Mouse (Mus musculus): ENCODE data around the gene Csf2rb. TPM values are rescaled to one million over a fixed set of nuclear protein-coding genes. Genes with fewer than 3 reads are reported as not detected.
"Not testable (repeated sequence)": the region's sequence is repeated elsewhere in the genome, so short reads cannot be mapped to it uniquely, and the experiment has no call there.

The Csf2rb gene
- total and polyA plus RNA-seq, 2 experiments from 2014 or later = 0.75 to 1.3 TPM

DNA sequence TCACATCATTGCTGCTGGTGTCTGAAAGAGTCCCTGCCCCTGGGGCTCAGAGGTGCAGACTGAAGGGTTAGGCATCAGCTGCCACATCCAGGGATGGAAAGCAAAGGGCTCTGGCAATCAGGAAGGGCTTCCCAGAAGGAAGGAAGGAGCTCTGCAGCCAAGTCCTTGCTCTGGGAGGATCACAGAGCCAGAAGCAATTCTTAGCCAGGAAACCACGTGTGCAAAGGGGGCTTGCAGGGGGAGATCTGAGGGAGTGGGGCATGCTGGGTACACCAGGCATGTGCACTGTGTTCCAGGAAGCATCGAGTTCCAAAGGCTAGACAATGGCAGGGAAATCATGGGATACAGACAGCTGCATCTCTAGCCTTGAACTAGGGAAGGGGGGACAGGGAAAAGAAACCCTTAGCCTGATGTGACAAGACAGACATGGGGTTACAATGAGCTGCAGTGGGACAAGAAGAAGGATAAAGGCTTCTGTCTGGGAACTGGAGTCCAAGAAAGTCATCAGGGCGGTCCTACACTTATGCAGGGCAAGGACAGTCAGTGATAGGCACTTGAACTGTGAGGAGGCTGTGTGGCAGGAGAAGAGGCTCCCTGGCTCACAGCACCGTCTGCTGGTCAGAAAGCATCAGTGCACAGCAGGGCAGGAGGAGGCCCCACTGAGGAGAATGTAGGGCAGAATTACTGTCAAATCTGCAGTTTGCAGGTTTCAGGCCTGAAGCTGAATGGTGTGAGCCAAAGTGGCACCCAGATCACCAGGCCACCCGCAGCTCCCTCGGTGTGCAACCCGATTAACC is 14.3 kb downstream of the Csf2rb start:
- not testable (repeated sequence) for H3K27ac ChIP-seq; H3K9ac ChIP-seq (replicated peaks; ENCODE audit: low read length)
- peak; percentile 83 for ATAC-seq

DNA sequence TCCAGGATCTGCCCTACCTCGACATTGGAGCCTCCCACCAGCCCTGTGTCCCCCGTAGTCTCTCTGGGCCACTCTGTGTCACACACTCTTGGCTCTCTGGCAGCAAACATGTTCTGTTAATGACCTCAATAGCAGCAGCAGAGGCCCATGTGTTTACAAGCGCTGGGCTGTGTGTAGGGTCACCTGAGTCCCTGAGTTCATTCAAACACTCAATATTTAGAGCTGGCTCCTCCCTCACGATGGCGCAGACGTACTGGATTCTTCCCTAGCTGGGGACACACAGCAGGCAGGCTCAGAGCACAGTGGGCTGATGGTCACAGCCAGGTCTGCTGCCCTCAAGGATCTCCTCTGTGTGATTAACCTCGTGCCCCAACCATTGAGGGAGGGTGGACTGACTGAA is 15.4 kb downstream of the Csf2rb start:
- not testable (repeated sequence) for H3K9me3 ChIP-seq (ENCODE audit: low read length); H3K36me3 ChIP-seq (ENCODE audit: insufficient read depth, low read length); H3K4me1 ChIP-seq (ENCODE audit: insufficient read depth, low read length); H3K4me2 ChIP-seq (ENCODE audit: low read depth, low read length); DNase-seq (ENCODE audit: low spot score); H3K4me3 ChIP-seq (ENCODE audit: low read length); ATAC-seq; H3K9ac ChIP-seq (replicated peaks; ENCODE audit: low read length); H3K27me3 ChIP-seq (ENCODE audit: insufficient read depth, low read length); H3K27ac ChIP-seq
- 64% methylated on average over 5 of the region's 7 CpGs for WGBS

More for the DNA sequence above, 14.3 kb downstream of the Csf2rb start:
- not testable (repeated sequence) for H3K4me2 ChIP-seq (ENCODE audit: low read depth, low read length); H3K4me1 ChIP-seq (ENCODE audit: insufficient read depth, low read length); H3K9me3 ChIP-seq (ENCODE audit: low read length); H3K36me3 ChIP-seq (ENCODE audit: insufficient read depth, low read length); H3K4me3 ChIP-seq (ENCODE audit: low read length); H3K27me3 ChIP-seq (ENCODE audit: insufficient read depth, low read length)
- 25% methylated on average over 7 of the region's 7 CpGs for WGBS
- peak; percentile 91 for TF ChIP-seq CTCF (IDR thresholded peaks at IDR 0.05; ENCODE audit: low read depth)
- peak; percentile 63 for DNase-seq (ENCODE audit: low spot score)

DNA sequence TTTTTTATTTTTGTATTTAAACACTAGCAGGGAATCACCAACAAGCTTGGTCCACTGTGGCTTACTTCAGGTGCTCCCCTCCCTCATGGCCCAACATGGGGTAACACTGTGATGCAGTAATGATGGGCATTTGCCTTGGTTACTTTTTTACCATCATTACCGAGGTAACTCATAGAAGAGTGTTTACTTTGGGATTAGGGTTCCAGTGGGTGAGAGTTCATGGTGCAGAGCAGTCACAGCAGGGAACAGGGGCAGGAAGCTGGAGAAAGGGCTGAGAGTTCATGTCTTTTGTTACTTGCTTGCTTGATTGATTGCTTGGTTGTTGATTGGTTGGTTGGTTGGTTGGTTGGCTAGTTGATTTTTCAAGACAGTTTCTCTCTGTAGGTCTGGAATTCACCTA is 18.1 kb downstream of the Csf2rb start:
- H3K9ac ChIP-seq (replicated peaks; ENCODE audit: low read length) = no peak overlapping the region
- no peak overlapping the region for H3K4me3 ChIP-seq (ENCODE audit: low read length)
- no peaks in the 10 kb centered on the region for H3K27me3 ChIP-seq (ENCODE audit: insufficient read depth, low read length)
- DNase-seq (ENCODE audit: low spot score) = no peak
- 20% methylated on average over 1 of the region's 1 CpGs for WGBS
- H3K4me1 ChIP-seq (ENCODE audit: insufficient read depth, low read length) = no peaks in the 10 kb centered on the region
- ATAC-seq = no peak
- no peak for TF ChIP-seq CTCF (IDR thresholded peaks at IDR 0.05; ENCODE audit: low read depth)
- H3K27ac ChIP-seq = no peak overlapping the region
- H3K36me3 ChIP-seq (ENCODE audit: insufficient read depth, low read length) = no peaks in the 10 kb centered on the region
- no peak overlapping the region for H3K4me2 ChIP-seq (ENCODE audit: low read depth, low read length)
- H3K9me3 ChIP-seq (ENCODE audit: low read length) = no peaks in the 10 kb centered on the region

DNA sequence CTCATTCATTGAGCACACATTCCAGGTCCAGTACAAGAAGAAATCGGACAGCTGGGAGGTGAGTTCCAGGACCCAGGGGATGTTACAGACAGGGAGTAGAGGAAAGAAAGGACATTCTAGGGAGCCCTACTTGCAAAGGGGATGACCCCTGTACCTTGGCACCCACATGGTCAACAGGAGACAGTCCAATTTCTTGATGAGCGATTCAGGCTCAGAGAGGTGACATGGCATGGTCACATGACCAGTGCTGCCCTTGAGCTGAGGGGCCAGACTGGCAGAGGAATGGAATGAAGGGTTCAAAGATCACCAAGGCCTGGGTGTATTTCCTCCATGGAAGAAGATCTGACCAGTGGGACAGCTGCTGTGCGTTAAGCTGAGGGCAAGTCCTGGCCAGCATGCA is 19.0 kb downstream of the Csf2rb start:
- 83% methylated on average over 3 of the region's 3 CpGs for WGBS
- no peak overlapping the region for H3K9ac ChIP-seq (replicated peaks; ENCODE audit: low read length)

DNA sequence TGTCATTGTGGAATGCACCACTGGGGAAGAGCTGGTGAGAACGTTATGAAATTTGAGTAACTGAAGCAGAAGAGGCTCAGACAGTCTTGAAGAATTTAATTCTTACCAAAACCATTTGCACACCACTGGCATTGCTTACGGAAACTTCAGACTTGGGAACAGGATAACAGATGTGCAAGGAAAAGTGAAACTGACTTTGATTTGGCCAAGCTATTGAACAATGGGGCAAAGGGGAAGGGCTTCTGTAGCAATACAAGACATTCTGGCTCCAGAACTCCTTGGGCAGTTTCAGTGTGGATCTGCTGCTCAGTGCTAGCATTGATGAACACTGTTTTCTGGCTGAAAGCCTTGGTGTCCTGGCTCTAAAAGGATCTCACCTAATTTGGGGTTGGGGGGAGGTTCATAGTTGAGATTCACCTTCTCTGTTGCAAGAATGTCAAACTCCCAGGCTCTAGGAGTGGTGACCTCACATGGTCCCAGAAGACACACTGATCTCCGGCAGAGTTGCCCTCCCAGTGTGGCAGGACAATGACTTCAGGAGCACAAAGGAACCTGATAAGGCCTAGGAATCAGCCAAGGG is 26.1 kb downstream of the Csf2rb start:
- 58% methylated on average over 3 of the region's 3 CpGs for WGBS
- H3K4me1 ChIP-seq (ENCODE audit: insufficient read depth, low read length) = no peaks in the 10 kb centered on the region
- ATAC-seq = no peak
- H3K36me3 ChIP-seq (ENCODE audit: insufficient read depth, low read length) = no peaks in the 10 kb centered on the region
- no peak overlapping the region for H3K9ac ChIP-seq (replicated peaks; ENCODE audit: low read length)
- no peak for TF ChIP-seq CTCF (IDR thresholded peaks at IDR 0.05; ENCODE audit: low read depth)
- no peaks in the 10 kb centered on the region for H3K9me3 ChIP-seq (ENCODE audit: low read length)
- H3K27me3 ChIP-seq (ENCODE audit: insufficient read depth, low read length) = no peaks in the 10 kb centered on the region
- H3K4me2 ChIP-seq (ENCODE audit: low read depth, low read length) = no peak overlapping the region
- H3K4me3 ChIP-seq (ENCODE audit: low read length) = no peak overlapping the region
- no peak overlapping the region for H3K27ac ChIP-seq
- no peak for DNase-seq (ENCODE audit: low spot score)

More for the DNA sequence above, 19.0 kb downstream of the Csf2rb start:
- Histone ChIP-seq H3K4me3 (ENCODE audit: low read length) (no peak overlapping the region), H3K27me3 (ENCODE audit: insufficient read depth, low read length) (no peaks in the 10 kb centered on the region), H3K36me3 (ENCODE audit: insufficient read depth, low read length) (no peaks in the 10 kb centered on the region), H3K27ac (no peak overlapping the region), H3K4me2 (ENCODE audit: low read depth, low read length) (no peak overlapping the region), H3K9me3 (ENCODE audit: low read length) (no peaks in the 10 kb centered on the region), H3K4me1 (ENCODE audit: insufficient read depth, low read length) (no peaks in the 10 kb centered on the region)
- DNase-seq (ENCODE audit: low spot score) (no peak), ATAC-seq (no peak)
- TF ChIP-seq CTCF (IDR thresholded peaks at IDR 0.05; ENCODE audit: low read depth) = no peak

DNA sequence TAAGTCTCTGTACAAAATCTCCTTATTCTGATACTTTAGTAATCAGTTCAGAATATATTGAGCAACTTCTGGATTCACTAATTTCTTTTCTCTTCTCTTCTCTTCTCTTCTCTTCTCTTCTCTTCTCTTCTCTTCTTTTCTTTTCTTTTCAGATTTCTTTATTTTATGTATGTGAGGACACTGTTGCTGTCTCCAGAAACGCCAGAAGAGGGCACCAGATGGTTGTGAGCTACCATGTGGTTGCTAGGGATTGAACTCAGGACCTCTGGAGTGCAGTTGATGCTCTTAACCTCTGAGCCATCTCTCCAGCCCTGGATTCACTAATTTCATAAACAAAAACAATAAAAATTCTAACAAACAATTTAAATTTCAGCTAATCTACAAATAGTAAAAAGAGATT is 29.4 kb downstream of the Csf2rb start:
- TF ChIP-seq CTCF (IDR thresholded peaks at IDR 0.05; ENCODE audit: low read depth) = peak; percentile 75

DNA sequence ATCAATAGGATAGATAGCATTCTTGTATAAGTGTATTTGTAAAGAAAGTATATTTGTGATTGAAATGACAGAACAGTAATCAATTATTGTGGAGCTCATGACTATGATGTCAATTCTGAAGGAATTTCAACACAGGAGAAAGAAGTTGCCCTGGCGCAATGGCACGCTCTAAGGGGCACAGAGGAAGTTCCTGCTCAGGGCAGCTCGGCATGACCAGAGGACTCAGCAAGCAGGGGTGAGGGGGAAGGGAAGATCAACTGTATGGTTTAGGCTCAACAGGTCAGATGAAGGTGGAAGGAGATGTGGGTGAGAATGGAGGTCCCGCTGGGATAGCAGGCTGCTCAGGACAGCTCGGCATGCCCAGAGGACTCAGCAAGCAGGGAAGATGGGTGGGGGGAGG is 30.0 kb downstream of the Csf2rb start:
- no peak overlapping the region for H3K9ac ChIP-seq (replicated peaks; ENCODE audit: low read length)
- ATAC-seq (no peak), DNase-seq (ENCODE audit: low spot score) (no peak)
- H3K4me2 ChIP-seq (ENCODE audit: low read depth, low read length) = no peak overlapping the region
- no peak overlapping the region for H3K4me3 ChIP-seq (ENCODE audit: low read length)
- peaks cover 2% of the 10 kb centered on the region; the same call in 1 of the 2 replicates for H3K9me3 ChIP-seq (ENCODE audit: low read length)
- H3K27me3 ChIP-seq (ENCODE audit: insufficient read depth, low read length) = no peaks in the 10 kb centered on the region
- TF ChIP-seq CTCF (IDR thresholded peaks at IDR 0.05; ENCODE audit: low read depth) = no peak
- H3K36me3 ChIP-seq (ENCODE audit: insufficient read depth, low read length) = no peaks in the 10 kb centered on the region
- no peaks in the 10 kb centered on the region for H3K4me1 ChIP-seq (ENCODE audit: insufficient read depth, low read length)
- WGBS = 79% methylated on average over 5 of the region's 5 CpGs
- H3K27ac ChIP-seq = no peak overlapping the region

More for the DNA sequence above, 29.4 kb downstream of the Csf2rb start:
- peak; percentile 69 for DNase-seq (ENCODE audit: low spot score)
- WGBS = 0% methylated on average over 1 of the region's 1 CpGs
- no peaks in the 10 kb centered on the region for H3K4me1 ChIP-seq (ENCODE audit: insufficient read depth, low read length)
- no peak overlapping the region for H3K4me2 ChIP-seq (ENCODE audit: low read depth, low read length)
- H3K27ac ChIP-seq = no peak overlapping the region
- no peaks in the 10 kb centered on the region for H3K36me3 ChIP-seq (ENCODE audit: insufficient read depth, low read length)
- H3K4me3 ChIP-seq (ENCODE audit: low read length) = no peak overlapping the region
- no peak for ATAC-seq
- H3K9ac ChIP-seq (replicated peaks; ENCODE audit: low read length) = no peak overlapping the region
- H3K27me3 ChIP-seq (ENCODE audit: insufficient read depth, low read length) = no peaks in the 10 kb centered on the region
- H3K9me3 ChIP-seq (ENCODE audit: low read length) = peaks cover 2% of the 10 kb centered on the region; the same call in 1 of the 2 replicates

Measured in hindbrain, postnatal 0 days (tissue).